Mouse (Mus musculus) hindbrain, embryonic 13.5 days (tissue): ENCODE measurements around the gene Egf. TPM values are rescaled to one million over a fixed set of nuclear protein-coding genes. Genes with fewer than 3 reads are reported as not detected.
"Not testable (repeated sequence)": the region's sequence is repeated elsewhere in the genome, so short reads cannot be mapped to it uniquely, and the experiment has no call there.

Source experiments
- ATAC-seq: fragments of 200-750 bp; cut with Nextera tagmentation; 2 replicates; pipeline ENCODE4 v1.8.0; 2017; ENCODE audit warnings: moderate TSS enrichment; ENCODE audit not compliant: low FRiP score
- H3K27ac ChIP-seq: fragments of 300-500 bp; sonication (generic); 2 replicates; pipeline ENCODE4 v1.5.1; 2015; ENCODE audit warnings: inconsistent platforms, mild to moderate bottlenecking, moderate library complexity
- H3K27me3 ChIP-seq: fragments of 300-500 bp; sonication (generic); 2 replicates; pipeline ENCODE4 v1.6.1; 2015; ENCODE audit warnings: mild to moderate bottlenecking, inconsistent platforms
- H3K36me3 ChIP-seq: fragments of 300-500 bp; sonication (generic); 2 replicates; pipeline ENCODE4 v1.6.1; 2015; ENCODE audit warnings: mild to moderate bottlenecking, inconsistent platforms
- H3K4me1 ChIP-seq: fragments of 300-500 bp; sonication (generic); replicated peaks from 2 replicates; pipeline ENCODE4 v1.6.1; 2015; ENCODE audit warnings: inconsistent platforms
- H3K4me2 ChIP-seq: fragments of 300-500 bp; sonication (generic); 2 replicates; pipeline ENCODE4 v1.6.1; 2015; ENCODE audit warnings: inconsistent platforms, mild to moderate bottlenecking, moderate library complexity
- H3K4me3 ChIP-seq: fragments of 300-500 bp; sonication (generic); 2 replicates; pipeline ENCODE4 v1.5.1; 2015; ENCODE audit warnings: mild to moderate bottlenecking, inconsistent platforms
- H3K9ac ChIP-seq: fragments of 300-500 bp; sonication (generic); 2 replicates; pipeline ENCODE4 v1.6.1; 2015; ENCODE audit warnings: mild to moderate bottlenecking, inconsistent platforms
- H3K9me3 ChIP-seq: fragments of 300-500 bp; sonication (generic); 2 replicates; pipeline ENCODE4 v1.6.1; 2016; ENCODE audit warnings: inconsistent platforms
- WGBS: fragments of 180-500 bp; shearing (Covaris S2); methylation state at CpG from one replicate; pipeline ENCODE4 v1.1.7; 2015; 5-methylcytosine and 5-hydroxymethylcytosine counted together
- polyA plus RNA-seq: library from polyadenylated mRNA; unstranded; fragments of >200 nt; fragmentation: Nextera tagmentation; extraction: Ambion mirVana; gene quantifications from 2 replicates; pipeline ENCODE4 v1.2.1, GENCODE M21; 2015

Egf gene
- polyA plus RNA-seq: 2.7 and 2.9 TPM in 2 replicates

DNA sequence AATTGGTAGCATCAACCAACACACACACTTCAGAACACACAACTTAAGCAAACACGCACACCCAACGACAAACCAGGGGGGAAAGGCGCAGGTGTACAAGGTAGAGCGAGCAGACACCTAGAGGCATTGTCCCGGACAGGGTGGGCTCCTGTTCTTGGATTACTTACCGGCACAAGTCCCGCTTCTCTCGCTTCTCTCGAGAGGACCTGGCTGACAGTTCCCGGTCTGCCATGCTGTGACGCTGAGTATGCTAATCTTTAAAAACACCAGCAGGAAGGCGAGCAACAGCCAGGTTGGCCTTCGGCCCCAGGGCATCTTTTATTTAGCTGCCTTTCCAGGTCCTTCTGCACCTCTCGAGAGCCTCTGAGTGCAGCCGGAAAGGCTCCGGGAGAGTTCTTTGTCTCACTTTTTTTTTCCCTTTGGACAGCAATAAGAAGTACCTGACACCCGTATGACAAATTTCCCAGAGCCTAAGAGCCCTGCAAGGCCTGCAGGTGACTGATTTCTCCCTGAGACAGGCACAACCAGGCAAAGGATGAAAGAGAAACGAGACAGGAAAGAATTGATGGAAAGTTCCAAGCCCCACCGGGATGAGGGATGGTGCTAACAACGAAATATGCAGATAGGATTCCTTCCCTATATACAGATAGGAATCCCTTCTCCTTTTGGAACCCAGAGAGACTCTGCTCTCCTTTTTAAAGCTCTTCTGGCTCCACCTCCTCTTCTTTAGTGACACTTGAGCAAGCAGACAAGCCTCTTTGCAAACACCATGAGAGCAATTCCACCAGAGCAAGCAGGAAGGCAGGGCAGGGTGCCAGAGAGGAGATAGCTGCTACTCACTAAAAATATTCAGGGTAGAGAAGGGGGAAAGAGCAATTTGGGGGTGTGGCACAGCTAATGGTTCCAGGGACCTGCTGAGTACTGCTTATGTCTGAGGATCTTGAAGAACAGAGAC is at the start of gene Egf:
Egf (minus strand) TSS at position 667 of the 955 bp plus-strand sequence.
- Histone ChIP-seq H3K4me1 (peaks cover 15% of the 10 kb centered on the region), H3K4me2 (peak within 1 kb of the TSS; percentile 58), H3K9me3 (0 out of 2 replicates have a peak, but pooled peaks cover 7% of the 10 kb centered on the region), H3K27me3 (no peaks in the 10 kb centered on the region), H3K4me3 (peak within 1 kb of the TSS; percentile 36), H3K27ac (no peak within 1 kb of the TSS), H3K9ac (peak within 1 kb of the TSS; percentile 60), H3K36me3 (no peaks in the 10 kb centered on the region)
- ATAC-seq: no peak
- 13% methylated on average over 20 of the region's 20 CpGs for WGBS

DNA sequence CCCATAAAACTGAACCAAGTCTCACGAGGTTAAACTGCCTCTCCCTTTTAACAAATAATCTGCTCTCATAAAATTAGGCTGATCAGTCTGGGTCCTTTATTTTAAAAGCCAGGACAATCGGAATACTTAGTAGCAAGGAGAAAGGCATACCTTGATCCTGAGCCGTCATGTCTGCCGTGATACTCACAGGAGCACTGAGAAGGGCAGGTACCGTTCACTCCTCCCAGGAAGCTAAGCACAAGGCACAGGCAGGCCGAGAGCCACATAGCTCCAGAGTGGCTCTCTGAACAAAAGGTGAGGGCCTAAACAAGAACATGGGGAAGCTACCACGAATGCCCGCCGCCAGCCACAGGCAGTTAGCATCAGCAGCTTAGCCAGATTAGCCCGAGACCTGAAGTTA is 48.6 kb upstream of the Egf start, which contains the start of gene Lrit3:
Lrit3 (minus strand) TSS at position 266 of the 400 bp plus-strand sequence.
- Histone ChIP-seq H3K9ac (no peak within 1 kb of the TSS), H3K27me3 (no peaks in the 10 kb centered on the region), H3K4me2 (no peak within 1 kb of the TSS), H3K4me3 (no peak within 1 kb of the TSS), H3K9me3 (no peaks in the 10 kb centered on the region), H3K4me1 (no peaks in the 10 kb centered on the region), H3K27ac (no peak within 1 kb of the TSS), H3K36me3 (no peaks in the 10 kb centered on the region)
- ATAC-seq: no peak
- 90% methylated on average over 10 of the region's 10 CpGs for WGBS

GRCm38 (mm10) chr3:129799011-129799410 is 43.9 kb upstream of the Egf start:
- Histone ChIP-seq H3K4me1 (no peaks in the 10 kb centered on the region), H3K9ac (no peak overlapping the region), H3K27ac (no peak overlapping the region), H3K36me3 (no peaks in the 10 kb centered on the region), H3K27me3 (no peaks in the 10 kb centered on the region), H3K4me2 (no peak overlapping the region), H3K4me3 (no peak overlapping the region), H3K9me3 (no peaks in the 10 kb centered on the region)
- 91% methylated on average over 2 of the region's 2 CpGs for WGBS
- ATAC-seq: no peak

DNA sequence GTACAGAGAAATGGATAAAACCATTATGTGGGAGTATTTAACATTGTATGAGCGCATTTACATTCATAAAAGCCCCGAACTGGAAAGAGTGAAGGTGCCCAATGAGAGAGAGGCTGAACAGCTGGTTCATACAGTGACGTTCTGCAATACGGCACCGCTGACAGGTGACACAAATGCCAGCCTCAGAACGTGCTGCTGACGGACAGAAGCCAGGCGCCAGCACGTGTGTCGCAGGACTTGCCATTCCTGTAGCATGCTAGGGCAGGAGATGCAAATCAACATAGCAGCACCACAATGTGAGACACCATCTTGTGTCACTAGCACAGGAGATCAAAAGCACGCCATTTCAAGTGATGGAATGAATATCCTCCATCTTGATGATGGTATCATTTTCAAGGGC is 43.4 kb upstream of the Egf start:
- no peaks in the 10 kb centered on the region for H3K9me3 ChIP-seq
- no peak overlapping the region for H3K27ac ChIP-seq
- H3K4me1 ChIP-seq: no peaks in the 10 kb centered on the region
- WGBS: 91% methylated on average over 11 of the region's 11 CpGs
- no peak overlapping the region for H3K9ac ChIP-seq
- no peak for ATAC-seq
- H3K27me3 ChIP-seq: no peaks in the 10 kb centered on the region
- no peaks in the 10 kb centered on the region for H3K36me3 ChIP-seq
- H3K4me2 ChIP-seq: no peak overlapping the region
- H3K4me3 ChIP-seq: no peak overlapping the region

- WGBS: 82% methylated on average over 5 of the region's 5 CpGs
- no peaks in the 10 kb centered on the region for H3K27me3 ChIP-seq
- no peaks in the 10 kb centered on the region for H3K4me1 ChIP-seq
- no peak overlapping the region for H3K27ac ChIP-seq
- no peaks in the 10 kb centered on the region for H3K9me3 ChIP-seq
- no peak overlapping the region for H3K4me2 ChIP-seq
- H3K4me3 ChIP-seq: no peak overlapping the region
- H3K36me3 ChIP-seq: no peaks in the 10 kb centered on the region
- no peak overlapping the region for H3K9ac ChIP-seq
- ATAC-seq: no peak
These were observed 42.2 kb upstream of the Egf start for GRCm38 (mm10) chr3:129797341-129797740.

- H3K27me3 ChIP-seq: no peaks in the 10 kb centered on the region
- no peak overlapping the region for H3K4me2 ChIP-seq
- no peak overlapping the region for H3K27ac ChIP-seq
- H3K36me3 ChIP-seq: no peaks in the 10 kb centered on the region
- ATAC-seq: no peak
- no peak overlapping the region for H3K9ac ChIP-seq
- H3K9me3 ChIP-seq: no peaks in the 10 kb centered on the region
- 93% methylated on average over 5 of the region's 5 CpGs for WGBS
- H3K4me3 ChIP-seq: no peak overlapping the region
- H3K4me1 ChIP-seq: no peaks in the 10 kb centered on the region
These were observed 38.7 kb upstream of the Egf start for GRCm38 (mm10) chr3:129793801-129794200.

DNA sequence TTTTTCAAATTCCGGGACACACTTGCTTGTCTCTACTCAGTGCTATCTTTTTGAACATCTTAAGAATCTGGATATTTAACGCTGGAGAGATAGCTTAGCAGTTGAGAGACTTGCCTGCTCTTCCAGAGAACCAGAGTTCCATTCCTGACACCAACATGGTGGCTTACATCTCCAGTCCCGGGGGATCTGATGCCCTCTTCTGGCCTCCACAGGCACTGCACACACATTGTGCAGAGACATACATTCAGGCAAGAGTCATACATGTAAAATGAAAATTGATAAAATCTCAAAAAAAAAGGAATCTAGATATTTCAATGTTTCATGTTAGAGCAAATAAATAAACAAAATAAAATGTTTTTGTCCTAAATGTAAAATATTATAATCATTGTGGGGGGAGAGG is 27.6 kb upstream of the Egf start:
- H3K27me3 ChIP-seq: no peaks in the 10 kb centered on the region
- H3K36me3 ChIP-seq: no peaks in the 10 kb centered on the region
- H3K9ac ChIP-seq: no peak overlapping the region
- WGBS: 93% methylated on average over 3 of the region's 3 CpGs
- no peak overlapping the region for H3K4me3 ChIP-seq
- no peaks in the 10 kb centered on the region for H3K4me1 ChIP-seq
- H3K9me3 ChIP-seq: no peaks in the 10 kb centered on the region
- H3K27ac ChIP-seq: no peak overlapping the region
- no peak overlapping the region for H3K4me2 ChIP-seq
- ATAC-seq: no peak

GRCm38 (mm10) chr3:129781435-129781834 is 26.3 kb upstream of the Egf start:
- Histone ChIP-seq H3K4me3 (no peak overlapping the region), H3K27me3 (no peaks in the 10 kb centered on the region), H3K9me3 (no peaks in the 10 kb centered on the region), H3K27ac (no peak overlapping the region; the same call in 1 of the 2 replicates), H3K9ac (no peak overlapping the region), H3K36me3 (no peaks in the 10 kb centered on the region), H3K4me1 (no peaks in the 10 kb centered on the region), H3K4me2 (no peak overlapping the region; the same call in 1 of the 2 replicates)
- WGBS: 44% methylated on average over 10 of the region's 10 CpGs
- ATAC-seq: no peak

GRCm38 (mm10) chr3:129771210-129771609 is 16.1 kb upstream of the Egf start:
- no peak for ATAC-seq
- no peak overlapping the region for H3K27ac ChIP-seq
- 80% methylated on average over 6 of the region's 6 CpGs for WGBS
- H3K9ac ChIP-seq: no peak overlapping the region
- H3K4me2 ChIP-seq: no peak overlapping the region
- no peaks in the 10 kb centered on the region for H3K36me3 ChIP-seq
- H3K4me3 ChIP-seq: no peak overlapping the region
- H3K9me3 ChIP-seq: no peaks in the 10 kb centered on the region
- no peaks in the 10 kb centered on the region for H3K27me3 ChIP-seq
- H3K4me1 ChIP-seq: no peaks in the 10 kb centered on the region

GRCm38 (mm10) chr3:129766971-129767794 is 12.1 kb upstream of the Egf start:
- Histone ChIP-seq H3K9me3 (no peaks in the 10 kb centered on the region), H3K4me1 (no peaks in the 10 kb centered on the region), H3K36me3 (no peaks in the 10 kb centered on the region), H3K4me2 (no peak overlapping the region), H3K9ac (no peak overlapping the region), H3K4me3 (no peak overlapping the region), H3K27me3 (no peaks in the 10 kb centered on the region), H3K27ac (no peak overlapping the region)
- no peak for ATAC-seq
- WGBS: 88% methylated on average over 10 of the region's 10 CpGs

DNA sequence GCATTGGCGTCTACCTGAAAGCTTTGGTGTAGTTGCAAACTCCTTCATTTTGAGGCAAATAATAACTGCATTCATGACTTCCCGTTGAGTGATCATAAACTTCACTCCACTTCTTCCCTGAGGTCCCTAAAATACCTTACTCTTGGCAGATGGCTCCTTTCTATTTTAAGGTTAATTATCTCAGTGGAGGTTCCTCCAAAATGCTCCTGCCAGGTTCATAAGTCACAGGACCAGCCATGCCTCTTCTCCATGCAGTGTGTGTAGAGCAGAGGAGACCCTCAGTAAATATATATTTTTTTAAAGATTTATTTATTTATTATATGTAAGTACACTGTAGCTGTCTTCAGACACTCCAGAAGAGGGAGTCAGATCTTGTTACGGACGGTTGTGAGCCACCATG is 11.0 kb upstream of the Egf start:
- no peaks in the 10 kb centered on the region for H3K36me3 ChIP-seq
- no peak overlapping the region for H3K4me3 ChIP-seq
- ATAC-seq: no peak
- H3K9me3 ChIP-seq: no peaks in the 10 kb centered on the region
- no peaks in the 10 kb centered on the region for H3K4me1 ChIP-seq
- no peak overlapping the region for H3K27ac ChIP-seq
- H3K27me3 ChIP-seq: no peaks in the 10 kb centered on the region
- no peak overlapping the region for H3K4me2 ChIP-seq
- H3K9ac ChIP-seq: no peak overlapping the region
- WGBS: 90% methylated on average over 4 of the region's 4 CpGs

DNA sequence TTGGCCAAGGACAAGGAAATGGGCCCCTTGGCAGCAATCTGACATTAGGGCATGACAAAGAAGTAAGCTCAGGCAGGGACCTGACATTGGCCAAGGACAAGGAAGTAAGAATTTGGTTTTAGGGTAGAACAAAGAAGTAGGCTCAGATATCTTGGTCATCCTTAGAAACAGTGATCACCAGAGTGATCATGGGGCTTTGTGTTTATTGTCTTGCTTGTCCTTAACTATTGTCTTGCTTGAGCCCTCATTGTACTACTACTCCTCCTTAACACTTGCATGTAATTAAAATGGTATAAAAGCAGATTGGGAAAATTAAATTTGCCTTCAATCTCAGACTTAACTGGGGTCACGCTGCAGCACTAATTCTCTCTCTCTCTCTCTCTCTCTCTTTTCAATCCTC is 2.5 kb upstream of the Egf start:
- not testable (repeated sequence) for H3K9me3 ChIP-seq, H3K27ac ChIP-seq, H3K27me3 ChIP-seq, H3K36me3 ChIP-seq, H3K9ac ChIP-seq, H3K4me3 ChIP-seq, H3K4me2 ChIP-seq, ATAC-seq
- WGBS: 97% methylated on average over 1 of the region's 1 CpGs
- peaks cover 15% of the 10 kb centered on the region for H3K4me1 ChIP-seq
